Mouse (Mus musculus): Measurements from ENCODE around the gene Grip1. TPM values are rescaled to one million over a fixed set of nuclear protein-coding genes. Genes with fewer than 3 reads are reported as not detected.

Gene Grip1
- total RNA-seq, 2 experiments from 2014 or later, result 16.6 to 17.8 TPM

- DNase-seq (ENCODE audit: low spot score in 2 of 2), result no peak
Measured at GRCm38 (mm10) chr10:119457121-119457520, 3.5 kb downstream of the Grip1 start.

GRCm38 (mm10) chr10:119458991-119459390 lies 5.4 kb downstream of the Grip1 start:
- no peak for DNase-seq (ENCODE audit: low spot score in 2 of 2)

GRCm38 (mm10) chr10:119463345-119463744 lies 9.7 kb downstream of the Grip1 start:
- no peak for DNase-seq (ENCODE audit: low spot score in 2 of 2)

- no peak for DNase-seq (ENCODE audit: low spot score in 2 of 2)
Measured at GRCm38 (mm10) chr10:119463793-119464192, 10.2 kb downstream of the Grip1 start.

GRCm38 (mm10) chr10:119467976-119468375 lies 14.3 kb downstream of the Grip1 start:
- DNase-seq (ENCODE audit: low spot score in 2 of 2), result no peak

GRCm38 (mm10) chr10:119470096-119470495 lies 16.5 kb downstream of the Grip1 start:
- no peak for DNase-seq (ENCODE audit: low spot score in 2 of 2)

- no peak for DNase-seq (ENCODE audit: low spot score in 2 of 2)
Measured at GRCm38 (mm10) chr10:119475166-119475565, 21.5 kb downstream of the Grip1 start.

- no peak for DNase-seq (ENCODE audit: low spot score in 2 of 2)
Measured at GRCm38 (mm10) chr10:119477661-119478060, 24.0 kb downstream of the Grip1 start.

GRCm38 (mm10) chr10:119483068-119483705 lies 29.6 kb downstream of the Grip1 start:
- DNase-seq (ENCODE audit: low spot score in 2 of 2), result no peak

GRCm38 (mm10) chr10:119483766-119484165 lies 30.1 kb downstream of the Grip1 start:
- no peak for DNase-seq (ENCODE audit: low spot score in 2 of 2)

- DNase-seq (ENCODE audit: low spot score in 2 of 2), result no peak
Measured at GRCm38 (mm10) chr10:119486936-119487335, 33.3 kb downstream of the Grip1 start.

GRCm38 (mm10) chr10:119490831-119491230 lies 37.2 kb downstream of the Grip1 start:
- DNase-seq (ENCODE audit: low spot score in 2 of 2), result no peak

- no peak for DNase-seq (ENCODE audit: low spot score in 2 of 2)
Measured at GRCm38 (mm10) chr10:119495317-119495716, 41.7 kb downstream of the Grip1 start.

- DNase-seq (ENCODE audit: low spot score in 2 of 2), result no peak
Measured at GRCm38 (mm10) chr10:119496221-119496620, 42.6 kb downstream of the Grip1 start.

GRCm38 (mm10) chr10:119521686-119522085 lies 68.1 kb downstream of the Grip1 start:
- DNase-seq (ENCODE audit: low spot score in 2 of 2), result no peak

- no peak for DNase-seq (ENCODE audit: low spot score in 2 of 2)
Measured at GRCm38 (mm10) chr10:119525730-119526129, 72.1 kb downstream of the Grip1 start.

GRCm38 (mm10) chr10:119534852-119535251 lies 81.2 kb downstream of the Grip1 start:
- DNase-seq (ENCODE audit: low spot score in 2 of 2), result no peak

- no peak for DNase-seq (ENCODE audit: low spot score in 2 of 2)
Measured at GRCm38 (mm10) chr10:119541655-119542054, 88.0 kb downstream of the Grip1 start.

- DNase-seq (ENCODE audit: low spot score in 2 of 2), result no peak
Measured at GRCm38 (mm10) chr10:119543771-119544170, 90.1 kb downstream of the Grip1 start.

- no peak for DNase-seq (ENCODE audit: low spot score in 2 of 2)
Measured at GRCm38 (mm10) chr10:119544743-119545142, 91.1 kb downstream of the Grip1 start.

GRCm38 (mm10) chr10:119547875-119548274 lies 94.2 kb downstream of the Grip1 start:
- peak; percentile 13 to 21 for DNase-seq (ENCODE audit: low spot score in 2 of 2)

GRCm38 (mm10) chr10:119548774-119549173 lies 95.1 kb downstream of the Grip1 start:
- no peak for DNase-seq (ENCODE audit: low spot score in 2 of 2)

- no peak for DNase-seq (ENCODE audit: low spot score in 2 of 2)
Measured at GRCm38 (mm10) chr10:119550630-119551029, 97.0 kb downstream of the Grip1 start.
